Mouse (Mus musculus) heart, adult 8-10 months (tissue): ENCODE results near the gene Phyh. TPM values are rescaled to one million over a fixed set of nuclear protein-coding genes. Genes with fewer than 3 reads are reported as not detected.
"Not testable (repeated sequence)": the region's sequence is repeated elsewhere in the genome, so short reads cannot be mapped to it uniquely, and the experiment has no call there.

Experiments used
- DNase-seq: peaks from one replicate; pipeline ENCODE4 v3.0.0; 2022; ENCODE audit warnings: low spot score
- total RNA-seq, 4 experiments: library from RNA; stranded (reverse); gene quantifications; 2 replicates each; pipeline ENCODE4 v1.2.4; 2022

Gene Phyh
- total RNA-seq, 4 experiments from 2014 or later = 845 to 879 (median 862) TPM

GRCm38 (mm10) chr2:4917326-4918021 is 1.3 kb upstream of the Phyh start:
- peak; percentile 66 for DNase-seq

DNA sequence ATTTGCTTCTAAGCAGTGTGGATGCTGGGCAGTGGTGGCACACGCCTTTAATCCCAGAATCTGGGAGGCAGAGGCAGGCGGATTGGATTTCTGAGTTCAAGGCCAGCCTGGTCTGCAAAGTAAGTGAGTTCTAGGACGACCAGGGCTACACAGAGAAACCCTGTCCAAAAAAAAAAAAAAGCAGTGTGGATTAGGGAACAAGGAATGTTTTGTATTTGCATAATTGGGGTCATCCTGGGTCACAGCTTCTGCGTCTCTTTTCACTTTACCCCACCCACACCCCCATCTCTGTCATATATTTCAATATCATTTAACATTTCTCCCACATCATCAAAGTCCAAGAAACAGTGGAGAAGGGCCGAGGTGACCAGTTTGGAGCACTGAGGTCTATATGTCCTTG is 2.2 kb downstream of the Phyh start:
- DNase-seq = no peak

DNA sequence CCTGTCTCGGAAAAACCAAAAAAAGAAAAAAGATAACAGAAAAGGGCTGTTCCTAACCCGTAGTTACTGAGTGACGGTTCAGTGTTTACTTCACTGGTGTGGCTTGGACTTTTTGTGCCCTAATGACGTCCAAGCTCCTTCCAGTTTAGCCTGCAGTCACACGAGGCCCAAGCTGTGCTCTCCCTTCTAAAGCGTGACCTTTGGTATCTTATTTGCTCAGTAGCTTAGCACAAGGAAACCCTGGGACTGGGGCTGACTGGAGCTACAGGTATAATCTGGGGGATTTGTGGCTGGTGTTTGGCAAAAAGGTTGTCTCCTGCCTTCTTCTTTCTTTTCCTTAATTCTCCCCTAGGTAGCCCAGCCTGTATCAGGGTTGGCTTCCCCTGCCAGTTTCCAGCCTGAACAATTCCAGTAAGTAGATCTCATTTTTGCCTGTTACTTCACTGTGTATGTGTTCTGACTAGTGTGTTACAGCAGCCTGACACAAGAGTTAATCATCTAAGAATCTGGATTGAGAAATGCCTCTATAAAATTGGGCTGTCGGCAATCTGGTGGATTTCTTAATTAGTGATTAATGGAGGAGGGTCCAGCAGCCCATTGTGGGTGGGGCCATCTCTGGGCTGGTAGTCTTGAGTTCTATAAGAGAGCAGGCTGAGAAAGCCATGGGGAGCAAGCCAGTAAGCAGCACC is 3.8 kb downstream of the Phyh start:
- no peak for DNase-seq

DNA sequence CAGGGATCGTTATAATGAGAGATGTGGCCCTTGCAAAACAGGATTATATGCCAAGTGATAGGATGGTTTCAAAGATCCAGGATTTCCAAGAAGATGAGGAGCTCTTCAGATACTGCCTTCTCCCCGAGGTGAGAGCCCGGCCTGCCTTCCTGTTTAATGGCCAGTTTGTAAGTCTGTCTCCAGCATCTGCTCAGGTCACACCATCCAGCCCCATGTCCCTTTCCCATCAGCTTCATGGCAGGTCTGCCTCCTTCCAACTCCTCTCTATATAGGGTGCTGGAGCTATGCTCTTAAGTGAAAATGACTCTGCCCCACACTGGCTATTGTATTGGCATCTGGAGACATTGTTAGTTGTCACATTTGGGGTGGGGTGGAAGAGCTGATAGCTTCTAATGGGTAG is 8.6 kb downstream of the Phyh start:
- no peak for DNase-seq

DNA sequence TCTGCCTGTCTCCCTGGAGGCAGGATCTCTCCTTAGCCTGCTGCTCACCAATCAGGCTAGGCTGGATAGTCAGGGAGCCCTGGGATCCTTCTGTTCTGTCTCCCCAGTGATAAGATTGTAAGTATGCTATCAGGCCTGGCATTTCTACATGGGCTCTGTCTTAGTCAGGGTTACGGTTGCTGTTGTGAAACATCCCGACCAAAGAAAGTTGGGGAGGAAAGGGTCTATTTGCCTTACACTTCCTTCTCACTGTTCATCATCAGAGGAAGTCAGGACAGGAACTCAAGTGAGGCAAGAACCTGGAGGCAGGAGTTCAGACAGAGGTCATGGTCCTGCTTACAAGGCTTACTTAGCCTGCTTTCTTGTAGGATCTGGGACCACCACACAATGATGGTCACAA is 10.4 kb downstream of the Phyh start:
- DNase-seq = no peak

GRCm38 (mm10) chr2:4934516-4934915 is 15.7 kb downstream of the Phyh start:
- DNase-seq = no peak

DNA sequence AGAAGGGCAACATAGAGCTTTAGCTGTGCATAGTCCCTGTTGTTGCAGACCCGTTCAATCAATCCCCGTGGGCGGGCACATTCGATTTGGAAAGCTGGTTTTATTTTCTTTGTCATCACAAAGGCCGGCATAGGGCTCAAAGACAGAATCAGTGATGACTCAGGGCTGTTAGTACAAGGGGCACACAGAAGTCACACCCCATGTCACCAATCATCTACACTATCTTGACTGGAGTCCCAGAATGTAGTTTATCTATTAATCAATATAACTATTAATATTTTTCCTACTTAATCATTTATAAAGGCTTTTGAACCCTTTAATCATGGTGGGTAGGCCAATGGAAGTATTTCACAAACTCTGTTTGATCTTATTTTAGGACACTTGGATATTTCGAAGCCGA is 19.1 kb downstream of the Phyh start:
- no peak for DNase-seq

GRCm38 (mm10) chr2:4940861-4941260 is 22.0 kb downstream of the Phyh start:
- DNase-seq = no peak

- not testable (repeated sequence) for DNase-seq
Observed at GRCm38 (mm10) chr2:4949691-4950090, 30.9 kb downstream of the Phyh start.

DNA sequence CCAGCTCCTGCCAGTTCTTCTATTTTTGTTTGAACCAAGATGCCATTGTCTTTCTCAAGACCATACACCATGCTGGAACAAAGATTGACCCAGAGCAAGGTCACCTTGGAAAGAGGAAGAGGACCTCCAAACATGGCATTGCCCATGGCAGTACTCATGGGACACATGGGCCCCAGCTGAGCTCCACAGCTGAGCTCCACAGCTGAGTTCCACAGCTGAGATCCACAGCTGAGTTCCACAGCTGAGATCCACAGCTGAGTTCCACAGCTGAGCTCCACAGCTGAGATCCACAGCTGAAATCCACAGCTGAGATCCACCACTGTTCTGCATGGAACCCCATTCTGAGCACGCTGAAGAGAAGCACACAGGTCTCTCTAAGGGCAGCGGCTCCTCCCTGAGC is 32.2 kb downstream of the Phyh start:
- DNase-seq = no peak

DNA sequence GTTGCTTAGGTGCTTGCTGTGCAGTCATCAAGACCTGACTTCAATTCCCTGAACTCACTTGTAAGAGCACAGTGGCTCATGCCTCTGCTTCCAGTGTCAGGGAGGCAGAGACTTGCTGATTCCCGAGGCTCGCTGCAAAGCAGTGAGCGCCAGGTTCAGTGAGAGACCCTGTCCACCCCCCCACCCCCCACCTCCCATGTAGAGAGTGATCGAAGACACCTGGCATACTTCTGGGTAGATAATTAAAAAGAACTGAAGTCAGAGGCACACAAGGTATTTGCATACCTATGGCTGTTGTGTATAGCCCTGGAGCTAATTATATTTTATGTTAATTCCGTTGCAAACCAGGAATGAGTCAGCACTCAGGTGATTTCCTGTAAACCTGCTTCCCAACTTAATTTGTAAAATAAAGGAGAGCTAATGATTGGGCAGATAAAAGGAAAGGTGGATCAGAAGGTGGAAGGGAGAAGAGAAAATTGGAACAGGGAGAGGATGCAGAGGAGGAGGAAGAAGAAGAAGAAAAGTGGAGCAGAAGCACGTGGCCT is 35.5 kb downstream of the Phyh start:
- no peak for DNase-seq

GRCm38 (mm10) chr2:4958039-4958438 is 39.2 kb downstream of the Phyh start:
- DNase-seq = no peak

- DNase-seq = no peak
Observed at GRCm38 (mm10) chr2:4967806-4968205, 49.0 kb downstream of the Phyh start.

GRCm38 (mm10) chr2:4969083-4969482 is 50.3 kb downstream of the Phyh start:
- no peak for DNase-seq

- no peak for DNase-seq
Observed at GRCm38 (mm10) chr2:4975807-4976206, 57.0 kb downstream of the Phyh start, which contains the start of gene Ucma. Gene Ucma, plus strand, starts transcription at chr2:4976122.

- no peak for DNase-seq
Observed at GRCm38 (mm10) chr2:4978091-4978490, 59.3 kb downstream of the Phyh start.

DNA sequence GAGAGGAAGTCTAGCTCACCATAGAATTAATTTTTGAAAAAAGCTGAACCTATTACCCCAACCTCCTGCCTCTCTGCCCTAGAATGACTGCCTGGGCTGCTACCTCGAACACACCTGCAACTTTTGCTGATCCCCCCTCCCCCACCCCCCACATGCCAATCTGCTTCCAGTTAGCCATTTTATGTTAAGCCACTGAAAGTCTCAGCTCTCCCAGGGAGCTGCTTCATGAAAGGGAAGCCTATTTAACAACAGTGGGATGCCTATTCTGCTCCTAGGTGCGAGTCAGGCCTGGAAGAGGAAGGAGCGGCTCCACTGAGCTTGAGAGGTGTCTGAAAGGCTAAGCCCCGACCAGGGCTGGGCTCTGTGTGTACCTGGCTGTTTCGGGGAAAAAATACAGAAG is 65.2 kb downstream of the Phyh start:
- no peak for DNase-seq

DNA sequence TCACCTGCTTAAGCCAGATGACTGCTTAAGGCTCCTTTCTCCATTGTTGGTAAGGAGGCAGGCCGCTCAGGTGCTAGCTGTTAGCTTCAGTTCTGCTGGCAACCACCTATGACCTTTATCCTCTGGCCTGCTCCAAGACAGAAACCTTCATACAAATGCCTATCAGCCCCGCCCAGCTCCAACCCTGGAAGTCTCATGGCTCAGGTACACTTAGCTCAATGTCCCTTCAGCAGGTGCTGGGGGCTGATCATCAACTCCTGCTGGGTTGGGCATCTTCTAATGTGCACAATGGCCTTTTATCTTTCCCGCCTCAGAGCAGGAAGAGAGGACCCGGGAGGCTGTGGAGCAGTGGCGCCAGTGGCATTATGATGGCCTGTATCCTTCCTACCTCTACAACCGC is 66.2 kb downstream of the Phyh start:
- no peak for DNase-seq

- DNase-seq = no peak
Observed at GRCm38 (mm10) chr2:4986798-4987197, 68.0 kb downstream of the Phyh start.

GRCm38 (mm10) chr2:4987388-4988180 is 68.8 kb downstream of the Phyh start:
- no peak for DNase-seq
